11 mouse cellular contexts compared by ENCODE assay signal in the genomic region with DNA sequence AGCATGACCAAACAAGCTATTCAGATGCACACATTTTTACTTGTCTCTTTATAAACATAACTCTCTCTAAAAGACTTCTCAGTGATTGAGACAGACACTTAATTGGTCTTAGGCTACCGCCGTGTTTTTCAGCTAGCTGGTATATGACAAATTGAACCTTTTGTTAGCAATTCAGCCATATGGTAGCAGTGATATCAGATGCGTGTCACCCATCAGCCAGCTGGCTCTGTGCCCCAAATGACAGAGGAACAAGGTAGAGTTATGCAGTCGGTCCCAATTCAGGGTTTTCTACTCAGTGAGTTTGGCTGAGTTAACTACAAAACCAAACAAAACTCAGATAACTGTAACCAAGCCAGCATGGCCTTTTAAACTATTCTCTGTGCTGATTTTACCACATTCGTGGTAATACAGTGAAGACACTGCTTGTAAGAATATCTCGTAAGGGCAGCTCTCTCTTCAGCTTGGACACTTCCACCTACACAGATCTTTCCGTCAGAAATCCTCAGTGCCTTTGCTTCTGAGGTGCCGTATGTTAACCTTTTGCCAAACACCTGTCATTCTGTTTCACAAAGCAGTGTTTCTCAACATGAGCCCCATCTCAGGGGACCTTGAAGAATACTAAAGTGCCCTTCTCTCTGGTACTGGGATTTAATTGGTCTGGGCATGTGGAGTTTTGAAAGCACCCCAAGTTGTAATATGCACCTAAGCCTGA.
DNase-seq lines count a peak whose midpoint lies in the region; ATAC-seq and TF ChIP-seq lines count a peak whose summit lies in the region.
"Had no signal": no experiment of that assay in that cellular context is flagged by ENCODE, and none has a peak within 500 bp of the region (broad histone marks: within the 10 kb centered on the region; RNA-seq: fewer than 3 reads in every experiment).

No protein-coding gene starts in this region.

- H3K4me2 ChIP-seq in hindbrain, postnatal 0 days (ENCODE audit: low read depth, low read length), result no peak overlapping the region
- H3K4me2 ChIP-seq: liver, embryonic 15.5 days had no signal

- TF ChIP-seq CTCF in hindbrain, postnatal 0 days (IDR thresholded peaks at IDR 0.05; ENCODE audit: low read depth), result no peak

- DNase-seq in adrenal gland, postnatal 10 days, result peak; percentile 37
- no peak for DNase-seq in adrenal gland, adult 18-20 months (ENCODE audit: low spot score in 2 of 2)
- DNase-seq in MN1 (ENCODE audit: low spot score), result peak; percentile 16
- peak; percentile 93 for DNase-seq in cerebellum, postnatal 10 days
- DNase-seq in hindbrain, postnatal 0 days (ENCODE audit: low spot score), result peak; percentile 57
- no peak for DNase-seq in heart, postnatal 36 days
- no peak for DNase-seq in embryo, embryonic 10 days (ENCODE audit: low spot score)
- DNase-seq in thymus, postnatal 36 days, result no peak
- DNase-seq: right cerebral cortex, adult 18-20 months had no signal

- intact Hi-C loops in heart, postnatal 36 days (cut with DNase I), result no loop called here

- WGBS in hindbrain, postnatal 0 days, result 43% methylated on average over 8 of the region's 8 CpGs

- H3K27me3 ChIP-seq in hindbrain, postnatal 0 days (ENCODE audit: insufficient read depth, low read length), result no peaks in the 10 kb centered on the region
- H3K27me3 ChIP-seq: liver, embryonic 15.5 days had no signal

- peak; percentile 72 for ATAC-seq in hindbrain, postnatal 0 days

- no peaks in the 10 kb centered on the region for H3K9me3 ChIP-seq in hindbrain, postnatal 0 days (ENCODE audit: low read length)
- H3K9me3 ChIP-seq: liver, embryonic 15.5 days had no signal

- H3K36me3 ChIP-seq in hindbrain, postnatal 0 days (ENCODE audit: insufficient read depth, low read length), result no peaks in the 10 kb centered on the region
- H3K36me3 ChIP-seq: liver, embryonic 15.5 days had no signal

- H3K27ac ChIP-seq in hindbrain, postnatal 0 days, result no peak overlapping the region
- H3K27ac ChIP-seq: kidney, postnatal 0 days; liver, embryonic 15.5 days had no signal

- 0 out of 2 replicates have a peak, but pooled peaks cover 4% of the 10 kb centered on the region for H3K4me1 ChIP-seq in hindbrain, postnatal 0 days (ENCODE audit: insufficient read depth, low read length)

- no peak overlapping the region for H3K4me3 ChIP-seq in hindbrain, postnatal 0 days (ENCODE audit: low read length)
- H3K4me3 ChIP-seq: liver, embryonic 15.5 days had no signal

- H3K9ac ChIP-seq in hindbrain, postnatal 0 days (replicated peaks; ENCODE audit: low read length), result no peak overlapping the region
- H3K9ac ChIP-seq: liver, embryonic 15.5 days had no signal

Comparison
In these comparisons a context has a peak if more than half of its experiments do, and no peak if none do; other contexts are left out.
1. DNase-seq: peak in adrenal gland, postnatal 10 days (single experiment), MN1 (single experiment), cerebellum, postnatal 10 days (2 of 2) and hindbrain, postnatal 0 days (single experiment); none in adrenal gland, adult 18-20 months (0 of 2), heart, postnatal 36 days (0 of 2), embryo, embryonic 10 days (single experiment) and thymus, postnatal 36 days (0 of 2).